Comparison of ENCODE assay signal across 23 mouse cellular contexts in genomic region chr6:84691907-84692306, GRCm38 (mm10).
DNase-seq lines count a peak whose midpoint lies in the region; ATAC-seq and TF ChIP-seq lines count a peak whose summit lies in the region.
"Had no signal": no experiment of that assay in that cellular context is flagged by ENCODE, and none has a peak within 500 bp of the region (broad histone marks: within the 10 kb centered on the region; RNA-seq: fewer than 3 reads in every experiment).

No protein-coding gene starts in this region.

- no peaks in the 10 kb centered on the region for H3K79me2 ChIP-seq in liver, adult 2 months (ENCODE audit: control insufficient read depth, insufficient read depth, low read length)

- 0 out of 2 replicates have a peak, but pooled peaks have one; percentile 13 for TF ChIP-seq EP300 in lung, postnatal 0 days (IDR thresholded peaks at IDR 0.05)

- peaks cover 9% of the 10 kb centered on the region for H3K4me1 ChIP-seq in heart, embryonic 10.5 days
- H3K4me1 ChIP-seq in liver, adult 2 months (ENCODE audit: control insufficient read depth, insufficient read depth, low read length) = no peaks in the 10 kb centered on the region; the same call in 1 of the 2 replicates
- H3K4me1 ChIP-seq in liver, embryonic 11.5 days (replicated peaks; ENCODE audit: control insufficient read depth, insufficient read depth, low read length) = no peaks in the 10 kb centered on the region
- no peaks in the 10 kb centered on the region for H3K4me1 ChIP-seq in lung, postnatal 0 days (ENCODE audit: insufficient read depth, low read depth, low read length)

- no peaks in the 10 kb centered on the region for H3K27me3 ChIP-seq in heart, embryonic 10.5 days (ENCODE audit: insufficient read depth, poor library complexity, severe bottlenecking)
- 0 out of 2 replicates have a peak, but pooled peaks cover 2% of the 10 kb centered on the region for H3K27me3 ChIP-seq in liver, adult 2 months (ENCODE audit: control insufficient read depth, insufficient read depth, low read length)
- no peaks in the 10 kb centered on the region for H3K27me3 ChIP-seq in liver, embryonic 11.5 days (replicated peaks; ENCODE audit: control insufficient read depth, insufficient read depth, low read length)
- no peaks in the 10 kb centered on the region for H3K27me3 ChIP-seq in lung, postnatal 0 days (replicated peaks; ENCODE audit: insufficient read depth, low read length)
- H3K27me3 ChIP-seq: embryonic facial prominence, embryonic 13.5 days; embryonic facial prominence, embryonic 15.5 days; forebrain, embryonic 13.5 days; forebrain, embryonic 15.5 days had no signal

- H3K4me3 ChIP-seq in heart, embryonic 10.5 days = no peak overlapping the region
- H3K4me3 ChIP-seq in liver, adult 2 months (ENCODE audit: insufficient read depth, low read depth, low read length) = no peak overlapping the region
- H3K4me3 ChIP-seq in liver, embryonic 11.5 days (ENCODE audit: low read depth, low read length) = no peak overlapping the region
- no peak overlapping the region for H3K4me3 ChIP-seq in lung, postnatal 0 days (ENCODE audit: low read depth, low read length)
- H3K4me3 ChIP-seq: embryonic facial prominence, embryonic 13.5 days; embryonic facial prominence, embryonic 15.5 days; erythroblast, embryonic 14.5 days; forebrain, embryonic 13.5 days; forebrain, embryonic 15.5 days had no signal

- no peaks in the 10 kb centered on the region for H3K9me3 ChIP-seq in heart, embryonic 10.5 days
- no peaks in the 10 kb centered on the region for H3K9me3 ChIP-seq in liver, embryonic 11.5 days (ENCODE audit: control insufficient read depth, low read length)
- H3K9me3 ChIP-seq in lung, postnatal 0 days (ENCODE audit: low read length) = no peaks in the 10 kb centered on the region
- H3K9me3 ChIP-seq: embryonic facial prominence, embryonic 13.5 days; embryonic facial prominence, embryonic 15.5 days; forebrain, embryonic 13.5 days; forebrain, embryonic 15.5 days had no signal

- no peak overlapping the region for H3K27ac ChIP-seq in heart, embryonic 10.5 days
- no peak overlapping the region for H3K27ac ChIP-seq in liver, adult 2 months (replicated peaks; ENCODE audit: insufficient read depth, low read depth, low read length)
- H3K27ac ChIP-seq in liver, embryonic 11.5 days (ENCODE audit: low read depth, low read length) = no peak overlapping the region
- H3K27ac ChIP-seq in lung, postnatal 0 days (ENCODE audit: low read length) = no peak overlapping the region
- H3K27ac ChIP-seq: forebrain, embryonic 13.5 days; forebrain, embryonic 15.5 days had no signal

- peak; percentile 19 for DNase-seq in heart, embryonic 10.5 days (ENCODE audit: low spot score)
- no peak for DNase-seq in heart, adult 8-10 months (ENCODE audit: low spot score)
- DNase-seq in liver, adult 2 months (ENCODE audit: extremely low read depth, low read depth, low spot score) = peak; percentile 39
- DNase-seq in liver, embryonic 11.5 days (ENCODE audit: low spot score) = no peak
- peak; percentile 53 for DNase-seq in lung, postnatal 0 days (ENCODE audit: low spot score)
- no peak for DNase-seq in lung, postnatal 10 days
- DNase-seq in fat pad, adult 2 months (ENCODE audit: extremely low read depth, low read depth, low spot score) = peak; percentile 36
- no peak for DNase-seq in right cerebral cortex, adult 18-20 months
- DNase-seq: adrenal gland, adult 2 months; adrenal gland, postnatal 10 days; adrenal gland, postnatal 25 days; cerebellum, adult 11 months; cerebellum, adult 18-20 months; cerebellum, adult 8-10 months; cerebellum, adult 9-11 months; cerebellum, postnatal 14 days; cerebellum, postnatal 36 days; embryo, embryonic 11 days had no signal

- no peak for TF ChIP-seq POLR2A in liver, adult 2 months (IDR thresholded peaks at IDR 0.05; ENCODE audit: extremely low read depth, insufficient read depth, low read length)

- ATAC-seq in liver, embryonic 11.5 days (replicated peaks; ENCODE audit: low FRiP score) = no peak
- ATAC-seq in lung, postnatal 0 days = peak; percentile 67
- ATAC-seq: forebrain, embryonic 13.5 days; forebrain, embryonic 15.5 days had no signal

- no peak for TF ChIP-seq CTCF in liver, adult 2 months (IDR thresholded peaks at IDR 0.05; ENCODE audit: low read depth, low read length)
- no peak for TF ChIP-seq CTCF in lung, postnatal 0 days (IDR thresholded peaks at IDR 0.05)

- 81% methylated on average over 3 of the region's 3 CpGs for WGBS in heart, embryonic 10.5 days
- 34% methylated on average over 3 of the region's 3 CpGs for WGBS in liver, adult 2 months
- 88% methylated on average over 3 of the region's 3 CpGs for WGBS in liver, embryonic 11.5 days
- WGBS in lung, postnatal 0 days = 61% methylated on average over 3 of the region's 3 CpGs

- no peaks in the 10 kb centered on the region for H3K36me3 ChIP-seq in heart, embryonic 10.5 days
- H3K36me3 ChIP-seq in liver, adult 2 months (ENCODE audit: control insufficient read depth, insufficient read depth, low read length) = no peaks in the 10 kb centered on the region
- no peaks in the 10 kb centered on the region for H3K36me3 ChIP-seq in liver, embryonic 11.5 days (ENCODE audit: control insufficient read depth, insufficient read depth, low read length)
- no peaks in the 10 kb centered on the region for H3K36me3 ChIP-seq in lung, postnatal 0 days (ENCODE audit: insufficient read depth, low read length)
- H3K36me3 ChIP-seq: embryonic facial prominence, embryonic 13.5 days had no signal

- H3K4me2 ChIP-seq in liver, embryonic 11.5 days = no peak overlapping the region
- no peak overlapping the region for H3K4me2 ChIP-seq in lung, postnatal 0 days (replicated peaks; ENCODE audit: low read depth, low read length)
- H3K4me2 ChIP-seq: embryonic facial prominence, embryonic 13.5 days; embryonic facial prominence, embryonic 15.5 days; forebrain, embryonic 13.5 days; forebrain, embryonic 15.5 days had no signal

- H3K9ac ChIP-seq in liver, adult 2 months (ENCODE audit: low read depth, low read length) = no peak overlapping the region
- no peak overlapping the region for H3K9ac ChIP-seq in liver, embryonic 11.5 days (ENCODE audit: low read depth, low read length)
- no peak overlapping the region for H3K9ac ChIP-seq in lung, postnatal 0 days (replicated peaks; ENCODE audit: low read depth)
- H3K9ac ChIP-seq: embryonic facial prominence, embryonic 13.5 days; embryonic facial prominence, embryonic 15.5 days; forebrain, embryonic 13.5 days; forebrain, embryonic 15.5 days had no signal

Comparison
In these comparisons a context has a peak if more than half of its experiments do, and no peak if none do; other contexts are left out.
1. DNase-seq: peak in heart, embryonic 10.5 days (single experiment), liver, adult 2 months (single experiment), lung, postnatal 0 days (single experiment) and fat pad, adult 2 months (single experiment); none in heart, adult 8-10 months (single experiment), liver, embryonic 11.5 days (single experiment), lung, postnatal 10 days (single experiment) and right cerebral cortex, adult 18-20 months (single experiment).